Mouse (Mus musculus) heart, postnatal 25 days (tissue): ENCODE results near the gene Spata6. TPM values are rescaled to one million over a fixed set of nuclear protein-coding genes. Genes with fewer than 3 reads are reported as not detected.

ENCODE experiments used
- DNase-seq: peaks from one replicate; pipeline ENCODE4 v3.0.0; 2022; ENCODE audit warnings: low spot score
- intact Hi-C: fragments of 180-260 bp; cut with DNase I; formaldehyde crosslinking; loops from one replicate; pipeline ENCODE4 v1.15.1; 2025
- total RNA-seq, 2 experiments: library from RNA; stranded (reverse); gene quantifications; 2 replicates each; pipeline ENCODE4 v1.2.3; 2021

Gene Spata6
- total RNA-seq, 2 experiments from 2014 or later: 8.9 to 10.8 TPM

DNA sequence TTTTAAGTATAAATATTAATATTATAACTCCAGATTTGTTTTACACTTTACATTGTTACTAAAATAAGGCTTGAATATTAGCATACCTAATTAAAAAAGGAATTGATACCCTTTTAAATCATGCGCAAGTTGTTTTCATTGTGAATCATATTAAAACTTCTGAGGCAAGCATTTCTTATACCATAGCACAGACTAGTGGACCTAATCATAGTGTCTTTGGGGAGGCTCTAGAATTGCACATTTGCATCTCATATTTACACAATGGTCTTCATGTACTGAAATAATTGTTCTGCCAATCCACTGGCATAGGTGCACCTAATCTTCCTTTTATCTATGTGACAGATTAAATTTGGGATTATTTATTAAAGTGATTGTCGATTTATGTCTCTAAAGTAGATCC is 83.4 kb downstream of the Spata6 start:
- DNase-seq: no peak
- intact Hi-C loops: no loop called here

GRCm38 (mm10) chr4:111817478-111817877 is 97.7 kb downstream of the Spata6 start:
- intact Hi-C loops: no loop called here
- no peak for DNase-seq

DNA sequence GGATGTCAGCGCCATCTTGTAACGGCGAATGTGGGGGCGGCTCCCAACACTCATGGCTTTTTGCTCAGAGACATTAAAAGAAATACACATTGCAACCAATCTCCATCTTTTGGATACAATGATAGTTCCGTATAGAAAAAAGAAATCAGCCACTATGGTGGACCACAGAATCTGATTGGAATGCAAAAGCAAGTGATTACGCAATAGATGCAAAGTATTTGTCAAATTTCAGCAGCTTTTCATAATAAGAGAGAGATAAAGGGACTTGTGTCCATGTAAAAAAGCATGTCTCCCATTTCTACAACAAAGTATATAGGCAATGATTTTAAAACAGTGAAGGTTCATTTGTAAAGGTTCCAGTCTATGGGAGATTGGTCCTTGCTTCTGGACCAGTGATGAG is 119.1 kb downstream of the Spata6 start:
- no peak for DNase-seq
- intact Hi-C loops: no loop called here

DNA sequence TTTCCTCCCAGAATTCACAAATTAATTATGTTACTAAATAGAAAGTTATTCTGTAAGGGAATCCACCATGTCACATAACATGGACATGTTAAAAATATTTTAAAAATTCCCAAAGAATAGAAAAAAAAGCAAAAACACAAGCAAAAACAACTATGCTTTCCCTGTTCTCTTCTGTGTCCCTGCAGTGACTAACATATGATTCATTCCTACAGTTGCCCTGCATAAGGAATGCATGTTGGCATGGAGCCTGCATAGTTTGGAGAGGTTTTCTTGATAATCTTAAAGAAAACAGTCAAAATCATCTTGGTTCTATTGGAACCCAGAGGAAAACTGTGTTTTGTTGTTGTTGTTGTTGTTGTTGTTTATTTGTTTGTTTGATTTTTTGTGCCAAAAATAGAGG is 132.8 kb downstream of the Spata6 start:
- no peak for DNase-seq

GRCm38 (mm10) chr4:111866701-111867100 is 146.9 kb downstream of the Spata6 start:
- intact Hi-C loops: no loop called here
- DNase-seq: no peak

More for the DNA sequence above, 132.8 kb downstream of the Spata6 start:
- intact Hi-C loops: no loop called here

DNA sequence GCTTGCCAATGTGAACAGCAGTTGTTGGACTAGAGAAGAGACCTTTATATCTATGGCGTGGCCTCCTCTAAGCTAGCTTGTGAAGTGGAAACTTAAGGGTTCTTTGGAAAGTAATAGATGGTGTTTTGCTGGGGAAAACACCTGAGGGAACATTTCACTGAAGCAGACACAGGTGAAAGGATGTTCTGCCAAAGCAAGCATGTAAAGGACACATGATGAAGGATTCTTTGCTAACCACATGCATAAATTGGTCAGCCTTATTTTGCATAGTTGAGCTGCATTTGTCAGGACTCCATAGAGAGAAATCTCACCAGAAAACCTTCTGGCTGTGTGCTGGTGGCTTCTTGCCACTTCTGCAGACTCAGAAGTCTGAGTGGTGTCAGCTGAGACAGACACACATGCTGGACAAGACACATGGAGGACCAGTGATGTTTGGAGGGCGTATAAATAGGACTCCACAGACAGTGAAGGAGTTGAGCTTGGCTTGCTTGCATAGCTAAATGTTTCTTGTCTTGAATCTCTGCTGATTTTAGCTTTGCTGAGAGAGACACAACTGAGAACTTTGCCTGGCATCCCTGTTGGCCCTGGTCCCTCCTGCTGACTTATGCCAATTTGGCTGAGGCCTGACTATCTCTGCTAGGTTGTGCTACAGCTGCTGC is 148.1 kb downstream of the Spata6 start:
- intact Hi-C loops: no loop called here
- no peak for DNase-seq

Other genes with a start within 250 kb of the Spata6 start
- not detected for gene Slc5a9, start 182.9 kb downstream of the Spata6 start, total RNA-seq
- not detected for gene Skint8, start 199.4 kb downstream of the Spata6 start, total RNA-seq